Mouse (Mus musculus): ENCODE measurements around the gene Grik1. TPM values are rescaled to one million over a fixed set of nuclear protein-coding genes. Genes with fewer than 3 reads are reported as not detected.

Grik1 gene
- polyA plus RNA-seq, 1 experiment = 0.02 TPM

DNA sequence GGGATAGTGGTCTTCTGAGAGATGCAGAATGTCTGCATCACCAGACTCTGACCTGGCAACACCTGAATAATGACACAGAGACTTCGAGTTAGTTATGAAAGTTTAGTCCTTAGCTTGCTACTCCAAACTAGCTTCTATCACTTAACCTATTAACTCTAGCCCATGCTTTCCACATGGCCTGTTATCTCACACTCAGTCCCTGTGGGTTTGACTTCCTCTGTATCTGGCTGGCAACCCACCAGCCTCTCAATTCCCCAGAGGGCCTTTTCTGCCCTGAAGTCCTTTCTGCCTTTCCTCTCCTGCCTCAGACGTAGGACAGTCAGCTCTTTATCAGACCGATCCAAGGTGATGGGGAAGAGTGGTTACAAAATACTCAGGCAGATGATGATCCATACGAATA, 165.0 kb downstream of the Grik1 start:
- TF ChIP-seq CTCF (IDR thresholded peaks at IDR 0.05; ENCODE audit: extremely low read depth, insufficient read depth, insufficient read length, insufficient replicate concordance) (no peak), POLR2A (IDR thresholded peaks at IDR 0.05; ENCODE audit: low read depth, low read length) (no peak)
- WGBS = 55% methylated on average over 4 of the region's 4 CpGs
- Histone ChIP-seq H3K4me3 (ENCODE audit: extremely low read depth, insufficient read depth, insufficient read length) (no peak overlapping the region), H3K36me3 (ENCODE audit: control insufficient read depth, insufficient read depth, low read length) (no peaks in the 10 kb centered on the region), H3K4me1 (ENCODE audit: control insufficient read depth, insufficient read depth, insufficient read length) (no peaks in the 10 kb centered on the region), H3K27me3 (ENCODE audit: control insufficient read depth, insufficient read depth, low read length) (no peaks in the 10 kb centered on the region), H3K27ac (ENCODE audit: insufficient read depth, low read length) (no peak overlapping the region)
- DNase-seq (ENCODE audit: low read depth in 1 of 2, low spot score in 2 of 2) = peak in 1 of 2 experiments; percentile 14

DNA sequence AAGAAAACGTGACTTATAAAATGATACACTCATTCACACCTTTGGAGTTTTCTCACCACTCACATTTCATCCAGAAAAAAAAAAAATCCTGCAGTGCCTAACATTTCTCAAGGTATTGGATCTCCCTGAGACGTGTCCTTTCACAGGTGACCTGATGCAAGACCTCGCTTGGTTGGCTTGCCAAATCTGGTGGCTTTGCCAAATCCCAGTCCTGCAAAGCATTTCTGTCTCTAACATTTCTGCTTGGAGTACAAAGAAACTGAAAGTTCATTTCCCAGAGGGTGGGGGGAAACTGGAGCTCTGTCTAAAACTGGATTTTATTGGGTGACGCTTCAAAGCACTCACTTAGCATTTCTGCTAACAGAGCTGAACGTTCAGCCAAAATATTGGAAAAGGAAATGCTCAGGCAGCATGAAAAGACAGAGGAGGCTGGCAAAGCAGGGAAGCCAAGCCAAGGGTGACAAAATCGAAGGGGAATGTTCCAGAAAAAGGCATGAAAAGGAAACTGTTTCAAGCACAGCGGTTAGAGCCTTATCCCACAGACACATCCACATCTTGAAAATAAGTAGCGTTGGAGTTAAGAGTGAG, 177.4 kb downstream of the Grik1 start:
- Histone ChIP-seq H3K4me3 (ENCODE audit: extremely low read depth, insufficient read depth, insufficient read length) (no peak overlapping the region), H3K36me3 (ENCODE audit: control insufficient read depth, insufficient read depth, low read length) (no peaks in the 10 kb centered on the region), H3K27me3 (ENCODE audit: control insufficient read depth, insufficient read depth, low read length) (no peaks in the 10 kb centered on the region), H3K4me1 (ENCODE audit: control insufficient read depth, insufficient read depth, insufficient read length) (no peaks in the 10 kb centered on the region), H3K27ac (ENCODE audit: insufficient read depth, low read length) (no peak overlapping the region)
- TF ChIP-seq POLR2A (IDR thresholded peaks at IDR 0.05; ENCODE audit: low read depth, low read length) = no peak
- no peak for TF ChIP-seq CTCF (IDR thresholded peaks at IDR 0.05; ENCODE audit: extremely low read depth, insufficient read depth, insufficient read length, insufficient replicate concordance)
- 82% methylated on average over 8 of the region's 8 CpGs for WGBS
- DNase-seq (ENCODE audit: low read depth in 1 of 2, low spot score in 2 of 2) = no peak

DNA sequence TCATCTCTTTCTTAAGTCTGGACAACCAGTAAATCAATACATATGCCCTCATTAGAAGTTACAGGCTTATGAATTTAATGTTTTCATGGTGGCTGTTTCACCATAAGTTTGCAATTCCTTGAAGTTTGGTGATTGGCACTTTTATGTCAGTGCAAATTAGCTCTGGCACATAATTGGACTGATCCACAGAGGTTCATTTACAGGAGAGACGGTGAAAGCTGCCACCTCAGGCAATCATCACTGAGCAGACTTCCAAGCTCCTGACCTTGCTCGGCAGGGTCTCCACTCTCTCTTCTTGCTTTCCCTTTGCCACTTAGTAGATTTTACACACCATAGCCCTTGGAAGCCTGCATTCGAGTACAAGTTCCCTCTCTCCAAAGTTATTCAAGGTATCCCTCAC, 178.6 kb downstream of the Grik1 start:
- no peaks in the 10 kb centered on the region for H3K27me3 ChIP-seq (ENCODE audit: control insufficient read depth, insufficient read depth, low read length)
- no peak for DNase-seq (ENCODE audit: low read depth in 1 of 2, low spot score in 2 of 2)
- H3K36me3 ChIP-seq (ENCODE audit: control insufficient read depth, insufficient read depth, low read length) = no peaks in the 10 kb centered on the region
- WGBS = 77% methylated on average over 3 of the region's 3 CpGs
- H3K4me3 ChIP-seq (ENCODE audit: extremely low read depth, insufficient read depth, insufficient read length) = no peak overlapping the region
- H3K4me1 ChIP-seq (ENCODE audit: control insufficient read depth, insufficient read depth, insufficient read length) = no peaks in the 10 kb centered on the region
- H3K27ac ChIP-seq (ENCODE audit: insufficient read depth, low read length) = no peak overlapping the region
- TF ChIP-seq POLR2A (IDR thresholded peaks at IDR 0.05; ENCODE audit: low read depth, low read length) (no peak), CTCF (IDR thresholded peaks at IDR 0.05; ENCODE audit: extremely low read depth, insufficient read depth, insufficient read length, insufficient replicate concordance) (no peak)

DNA sequence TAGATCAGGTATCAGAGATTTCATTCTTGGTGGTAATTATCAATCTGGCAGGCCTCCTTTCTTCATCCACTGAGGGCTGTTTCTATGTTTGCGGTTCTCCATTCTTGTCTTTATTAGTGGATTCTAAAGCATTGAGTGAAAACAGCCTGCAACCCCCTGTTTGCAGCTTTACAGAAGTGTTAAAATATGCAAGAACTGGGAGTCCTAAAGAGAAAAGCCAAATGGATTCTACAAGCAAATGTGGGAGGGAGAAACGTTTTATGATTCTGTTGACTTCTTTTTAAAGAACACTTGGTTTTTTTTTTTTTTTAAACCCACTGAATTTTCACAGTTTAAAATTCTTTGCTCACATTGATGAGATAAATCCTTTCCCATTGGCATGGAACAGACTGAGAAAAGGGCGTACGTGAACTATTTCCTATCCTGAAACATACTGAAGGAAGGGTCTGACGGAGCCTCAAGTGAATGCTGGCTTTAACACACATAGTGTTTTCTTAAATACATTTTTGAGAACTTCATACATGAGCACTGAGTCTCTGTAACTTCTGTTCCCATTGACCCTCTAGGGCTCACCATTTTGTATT, 195.8 kb downstream of the Grik1 start:
- WGBS = 70% methylated on average over 5 of the region's 5 CpGs
- TF ChIP-seq POLR2A (IDR thresholded peaks at IDR 0.05; ENCODE audit: low read depth, low read length) (no peak), CTCF (IDR thresholded peaks at IDR 0.05; ENCODE audit: extremely low read depth, insufficient read depth, insufficient read length, insufficient replicate concordance) (no peak)
- no peak overlapping the region for H3K4me3 ChIP-seq (ENCODE audit: extremely low read depth, insufficient read depth, insufficient read length)
- no peaks in the 10 kb centered on the region for H3K27me3 ChIP-seq (ENCODE audit: control insufficient read depth, insufficient read depth, low read length)
- H3K27ac ChIP-seq (ENCODE audit: insufficient read depth, low read length) = no peak overlapping the region
- no peaks in the 10 kb centered on the region for H3K36me3 ChIP-seq (ENCODE audit: control insufficient read depth, insufficient read depth, low read length)
- no peak for DNase-seq (ENCODE audit: low read depth in 1 of 2, low spot score in 2 of 2)
- no peaks in the 10 kb centered on the region for H3K4me1 ChIP-seq (ENCODE audit: control insufficient read depth, insufficient read depth, insufficient read length)

DNA sequence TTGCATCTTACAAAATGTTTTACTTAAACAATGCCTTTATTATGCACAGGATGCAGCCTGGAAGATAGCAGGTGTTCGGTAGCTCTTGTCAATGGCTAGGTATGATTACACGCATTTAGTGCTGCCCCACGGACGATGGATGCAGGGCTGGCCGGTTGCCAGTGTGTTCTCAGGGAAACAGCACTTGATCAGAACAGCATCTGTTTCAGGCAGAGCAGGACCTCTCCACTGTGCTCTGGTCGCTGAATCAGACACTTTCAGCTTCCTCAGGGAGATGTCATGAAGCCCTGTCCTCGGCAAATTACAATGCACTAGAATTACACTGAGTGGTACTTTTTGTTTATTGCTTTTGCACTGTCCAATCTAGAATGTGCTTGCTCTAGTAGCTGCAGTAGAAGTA, 202.8 kb downstream of the Grik1 start:
- DNase-seq (ENCODE audit: low read depth in 1 of 2, low spot score in 2 of 2) = no peak
- no peak for TF ChIP-seq POLR2A (IDR thresholded peaks at IDR 0.05; ENCODE audit: low read depth, low read length)
- no peak for TF ChIP-seq CTCF (IDR thresholded peaks at IDR 0.05; ENCODE audit: extremely low read depth, insufficient read depth, insufficient read length, insufficient replicate concordance)
- Histone ChIP-seq H3K4me1 (ENCODE audit: control insufficient read depth, insufficient read depth, insufficient read length) (no peaks in the 10 kb centered on the region), H3K27ac (ENCODE audit: insufficient read depth, low read length) (no peak overlapping the region), H3K4me3 (ENCODE audit: extremely low read depth, insufficient read depth, insufficient read length) (no peak overlapping the region), H3K27me3 (ENCODE audit: control insufficient read depth, insufficient read depth, low read length) (no peaks in the 10 kb centered on the region), H3K36me3 (ENCODE audit: control insufficient read depth, insufficient read depth, low read length) (no peaks in the 10 kb centered on the region)
- 87% methylated on average over 7 of the region's 7 CpGs for WGBS

DNA sequence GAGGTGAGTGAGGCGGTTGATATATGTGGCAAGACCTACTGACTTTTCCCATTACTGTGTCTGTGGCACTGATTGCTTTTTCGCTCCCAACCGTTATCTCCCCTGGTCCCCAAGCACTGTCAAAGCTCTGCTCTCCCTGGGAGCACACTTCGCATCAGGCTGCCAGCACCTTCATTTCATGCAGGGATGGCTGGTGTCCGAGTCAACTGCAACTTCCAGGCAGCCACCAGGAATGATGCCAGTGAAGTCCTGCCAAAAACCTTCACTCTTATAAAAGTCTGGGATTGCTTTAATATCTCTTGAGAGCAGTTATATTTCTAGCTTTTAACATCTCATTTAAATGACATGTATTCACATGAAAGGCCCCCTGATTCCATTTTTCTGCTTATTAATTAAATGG, 215.3 kb downstream of the Grik1 start:
- DNase-seq (ENCODE audit: low read depth in 1 of 2, low spot score in 2 of 2) = no peak
- WGBS = 79% methylated on average over 5 of the region's 5 CpGs
- no peak for TF ChIP-seq CTCF (IDR thresholded peaks at IDR 0.05; ENCODE audit: extremely low read depth, insufficient read depth, insufficient read length, insufficient replicate concordance)
- no peak for TF ChIP-seq POLR2A (IDR thresholded peaks at IDR 0.05; ENCODE audit: low read depth, low read length)

DNA sequence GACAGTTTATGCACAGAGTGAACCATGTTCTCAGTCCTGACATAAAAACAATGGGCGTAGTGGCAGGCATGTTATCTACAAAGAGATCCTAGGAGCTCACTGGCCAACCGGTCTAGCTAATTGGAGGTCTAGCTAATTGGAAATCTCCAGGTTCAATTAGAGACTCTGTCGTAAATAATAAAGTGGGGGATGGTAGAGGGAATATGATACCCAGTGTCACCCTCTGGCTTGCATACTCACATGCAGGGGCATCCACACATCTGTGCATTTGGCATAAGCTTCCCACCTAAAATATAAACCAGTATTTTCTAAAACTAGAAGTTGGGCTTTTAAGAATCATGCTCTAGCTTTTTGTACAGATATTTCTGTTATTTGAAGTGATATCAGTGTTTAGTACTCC, 229.1 kb downstream of the Grik1 start:
- no peak overlapping the region for H3K27ac ChIP-seq (ENCODE audit: insufficient read depth, low read length)
- WGBS = 89% methylated on average over 3 of the region's 3 CpGs
- TF ChIP-seq CTCF (IDR thresholded peaks at IDR 0.05; ENCODE audit: extremely low read depth, insufficient read depth, insufficient read length, insufficient replicate concordance) (no peak), POLR2A (IDR thresholded peaks at IDR 0.05; ENCODE audit: low read depth, low read length) (no peak)
- H3K27me3 ChIP-seq (ENCODE audit: control insufficient read depth, insufficient read depth, low read length) = no peaks in the 10 kb centered on the region
- no peak overlapping the region for H3K4me3 ChIP-seq (ENCODE audit: extremely low read depth, insufficient read depth, insufficient read length)
- H3K4me1 ChIP-seq (ENCODE audit: control insufficient read depth, insufficient read depth, insufficient read length) = no peaks in the 10 kb centered on the region
- H3K36me3 ChIP-seq (ENCODE audit: control insufficient read depth, insufficient read depth, low read length) = no peaks in the 10 kb centered on the region
- DNase-seq (ENCODE audit: low read depth in 1 of 2, low spot score in 2 of 2) = no peak

More for the DNA sequence above, 215.3 kb downstream of the Grik1 start:
- Histone ChIP-seq H3K27me3 (ENCODE audit: control insufficient read depth, insufficient read depth, low read length) (no peaks in the 10 kb centered on the region), H3K27ac (ENCODE audit: insufficient read depth, low read length) (no peak overlapping the region), H3K4me3 (ENCODE audit: extremely low read depth, insufficient read depth, insufficient read length) (no peak overlapping the region), H3K4me1 (ENCODE audit: control insufficient read depth, insufficient read depth, insufficient read length) (no peaks in the 10 kb centered on the region), H3K36me3 (ENCODE audit: control insufficient read depth, insufficient read depth, low read length) (no peaks in the 10 kb centered on the region)
